Mouse (Mus musculus): ENCODE data around the gene Entpd1.

Gene Entpd1

GRCm38 (mm10) chr19:40728213-40728612 lies 116.0 kb downstream of the Entpd1 start:
- DNase-seq: no peak

GRCm38 (mm10) chr19:40728732-40729420 lies 116.7 kb downstream of the Entpd1 start:
- DNase-seq: no peak

GRCm38 (mm10) chr19:40733409-40733808 lies 121.2 kb downstream of the Entpd1 start:
- DNase-seq: no peak

DNA sequence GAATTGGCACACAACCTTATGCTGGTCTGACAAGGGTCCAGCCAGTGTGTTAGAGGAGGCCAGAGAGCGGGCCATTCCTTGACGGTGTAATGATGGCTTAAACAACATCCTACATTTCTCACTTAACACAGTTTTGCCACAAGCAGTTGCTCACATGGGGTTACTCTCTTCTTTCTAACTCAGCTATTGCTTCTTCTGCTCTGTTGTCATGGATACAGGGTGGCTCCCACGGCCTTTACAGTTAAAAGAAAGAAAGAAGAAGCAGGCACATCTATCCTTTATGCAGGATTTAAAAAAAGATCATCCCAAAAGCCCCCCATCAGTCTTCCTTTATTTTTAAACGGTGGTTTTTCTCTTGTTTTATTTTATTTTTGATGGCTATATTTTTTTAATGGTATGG lies 121.7 kb downstream of the Entpd1 start:
- no peak for DNase-seq

- DNase-seq: peak; percentile 65 to 69
These were observed 124.7 kb downstream of the Entpd1 start for GRCm38 (mm10) chr19:40736680-40737512.

DNA sequence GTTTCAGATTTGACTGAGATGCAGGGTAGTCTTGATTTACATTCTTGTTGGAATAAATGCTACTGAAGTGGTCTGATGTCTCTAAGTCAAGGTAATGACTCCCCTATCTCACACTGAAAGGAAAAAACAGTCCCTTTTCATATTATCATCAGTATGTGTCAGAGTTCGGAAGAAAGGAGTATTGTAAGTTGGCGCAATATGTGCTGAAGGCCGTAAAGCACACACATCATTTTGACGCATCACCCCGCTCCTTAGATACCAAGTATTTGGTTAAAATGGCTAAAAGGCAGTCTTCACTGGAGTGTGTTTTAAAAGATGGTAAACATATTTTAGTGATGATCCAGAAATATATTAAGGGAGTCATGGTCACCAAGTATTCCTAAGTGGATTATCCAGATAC lies 125.4 kb downstream of the Entpd1 start:
- no peak for DNase-seq

- DNase-seq: no peak
These were observed 126.6 kb downstream of the Entpd1 start for GRCm38 (mm10) chr19:40738683-40739324.

DNA sequence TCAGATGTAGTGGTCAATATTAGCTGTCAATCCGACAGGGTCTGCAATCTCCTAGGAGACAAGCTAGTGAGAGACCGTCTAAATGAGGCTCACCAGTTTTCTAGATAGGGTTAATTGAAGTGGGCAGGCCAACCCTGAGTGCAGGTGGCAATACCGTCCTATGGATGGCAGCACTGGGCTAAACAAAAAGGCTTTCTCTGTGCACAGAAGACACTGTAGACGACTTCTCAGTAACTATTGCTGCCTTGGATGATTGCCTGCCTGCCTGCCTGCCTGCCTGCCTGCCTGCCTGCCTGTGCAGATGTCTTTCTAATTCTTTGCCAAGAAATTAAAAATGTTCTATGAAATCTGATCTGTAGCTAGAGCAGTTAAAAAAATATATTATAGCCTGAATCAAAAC lies 134.4 kb downstream of the Entpd1 start:
- DNase-seq: peak in 1 of 2 experiments; percentile 20

DNA sequence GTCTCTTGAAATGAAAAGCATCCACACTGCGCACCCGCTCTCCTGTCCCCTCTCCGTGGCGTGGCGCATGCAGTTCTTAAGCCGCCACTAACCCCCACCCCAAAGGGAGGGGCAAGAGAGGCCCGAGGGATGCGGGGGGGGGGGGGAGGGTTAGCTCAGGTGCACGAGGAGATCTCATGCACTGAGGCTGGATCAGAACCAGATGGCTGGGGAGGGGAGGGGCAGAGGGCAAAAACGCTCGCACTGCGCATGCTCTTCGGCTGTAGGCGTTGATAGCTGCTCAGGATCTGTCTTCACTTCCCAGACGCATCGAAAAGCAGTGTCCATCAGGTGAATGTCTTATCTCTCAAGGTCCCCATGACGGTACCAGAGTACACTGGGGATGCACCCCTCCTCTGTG lies 136.4 kb downstream of the Entpd1 start, which contains the start of gene Cc2d2b:
Gene Cc2d2b (plus strand): TSS at position 195 of the 400 bp plus-strand sequence.
- DNase-seq: no peak

DNA sequence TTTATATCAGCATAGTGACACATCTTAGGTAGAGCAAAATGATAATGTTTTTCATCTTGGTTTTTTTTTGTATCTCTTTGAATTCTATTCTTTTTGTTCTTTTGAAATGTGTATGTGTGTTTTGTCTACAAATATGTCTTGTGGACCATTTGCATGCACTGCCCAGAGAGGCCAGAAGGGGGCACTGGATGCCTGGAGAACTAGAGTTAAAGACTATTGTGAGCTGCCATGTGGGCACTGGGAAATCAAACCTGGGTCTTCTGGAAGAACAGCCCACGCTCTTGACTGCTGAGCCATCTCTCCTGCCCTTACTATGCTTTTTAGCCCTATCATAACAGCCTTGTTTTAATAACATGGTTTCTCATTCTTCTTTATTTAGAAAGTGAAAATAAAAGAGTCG lies 142.1 kb downstream of the Entpd1 start:
- peak; percentile 13 to 19 for DNase-seq

- peak in 1 of 2 experiments; percentile 29 for DNase-seq
These were observed 147.9 kb downstream of the Entpd1 start for GRCm38 (mm10) chr19:40760071-40760470.

DNA sequence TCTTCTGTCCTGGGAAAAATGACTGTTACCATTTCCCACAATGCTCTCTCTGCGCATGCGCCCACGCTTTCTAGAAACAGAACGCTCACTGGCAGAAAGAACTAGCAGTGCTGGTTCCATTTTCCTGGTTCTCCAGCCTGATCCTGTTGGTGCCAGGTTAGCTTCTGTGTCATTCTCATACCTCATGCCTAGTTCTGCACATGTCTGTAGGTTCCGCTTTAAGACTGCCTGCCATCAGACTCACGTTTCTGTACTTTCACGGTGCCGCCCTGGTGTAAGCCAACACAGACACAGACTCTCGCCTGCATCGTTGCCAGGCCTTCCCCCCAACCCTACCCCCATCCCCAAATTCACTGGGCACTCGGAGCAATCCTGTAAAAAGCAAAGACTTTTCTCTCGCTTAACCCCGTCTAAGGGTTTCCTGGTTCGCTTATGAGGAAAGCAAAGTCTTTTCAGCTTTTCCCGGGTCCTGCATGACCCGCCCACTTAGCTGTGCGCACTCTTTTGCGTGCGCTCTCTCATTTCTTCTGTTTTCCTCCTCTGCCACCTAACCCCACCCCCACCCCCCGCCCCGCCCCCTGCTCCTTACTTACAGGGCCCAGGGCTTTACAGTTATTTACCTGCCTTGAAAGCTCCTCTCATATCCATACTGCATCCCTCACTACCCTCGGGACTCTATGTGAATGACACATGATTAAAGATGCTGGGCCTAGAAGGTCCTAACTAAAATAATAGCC lies 150.0 kb downstream of the Entpd1 start:
- peak in 1 of 2 experiments; percentile 15 for DNase-seq

- no peak for DNase-seq
These were observed 155.0 kb downstream of the Entpd1 start for GRCm38 (mm10) chr19:40767189-40767588.

DNA sequence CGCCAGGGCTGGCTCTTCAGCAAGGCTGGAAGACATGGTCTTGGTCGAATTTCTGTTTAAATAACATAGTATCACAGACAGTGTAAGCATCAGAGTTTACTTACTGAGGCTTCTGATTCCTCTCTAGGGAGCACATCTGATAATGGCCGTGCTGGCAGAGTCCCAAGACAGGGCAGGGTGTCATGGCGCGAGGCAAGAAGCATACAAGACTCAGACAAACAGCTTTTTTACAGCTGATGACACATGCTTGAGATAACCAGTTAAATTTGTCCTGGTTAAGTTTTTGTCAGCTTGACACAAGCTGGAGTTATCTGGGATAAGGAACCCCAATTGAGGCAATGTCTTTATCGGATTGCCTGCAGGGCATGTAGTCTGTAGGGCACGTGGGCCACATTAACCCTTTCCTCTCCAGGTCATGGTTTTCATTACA lies 157.2 kb downstream of the Entpd1 start:
- DNase-seq: no peak

- DNase-seq: no peak
These were observed 176.0 kb downstream of the Entpd1 start for GRCm38 (mm10) chr19:40788004-40788714.

GRCm38 (mm10) chr19:40788715-40789084 lies 176.5 kb downstream of the Entpd1 start:
- no peak for DNase-seq

Data from cerebellum, postnatal 36 days (tissue).